Mouse (Mus musculus) midbrain, embryonic 11.5 days (tissue): ENCODE data around the gene Mum1. TPM values are rescaled to one million over a fixed set of nuclear protein-coding genes. Genes with fewer than 3 reads are reported as not detected.
"Not testable (repeated sequence)": the region's sequence is repeated elsewhere in the genome, so short reads cannot be mapped to it uniquely, and the experiment has no call there.

Experiments
- ATAC-seq: fragments of 200-750 bp; cut with Nextera tagmentation; 2 replicates; pipeline ENCODE4 v1.8.0; 2017; ENCODE audit warnings: moderate TSS enrichment, moderate library complexity; ENCODE audit not compliant: low FRiP score
- DNase-seq: peaks from one replicate; pipeline ENCODE4 v3.0.0; 2015; ENCODE audit warnings: low spot score; ENCODE audit errors: missing footprints
- H3K27ac ChIP-seq: fragments of 300-500 bp; sonication (generic); 2 replicates; pipeline ENCODE4 v1.5.1; 2014; ENCODE audit warnings: low read depth, low read length
- H3K27me3 ChIP-seq: fragments of 300-500 bp; sonication (generic); 2 replicates; pipeline ENCODE4 v1.6.1; 2014; ENCODE audit warnings: mild to moderate bottlenecking, low read length, moderate library complexity, mixed read lengths; ENCODE audit not compliant: control insufficient read depth, insufficient read depth
- H3K36me3 ChIP-seq: fragments of 300-500 bp; sonication (generic); 2 replicates; pipeline ENCODE4 v1.6.1; 2014; ENCODE audit warnings: mild to moderate bottlenecking, low read length, moderate library complexity, mixed read lengths; ENCODE audit not compliant: control insufficient read depth, insufficient read depth
- H3K4me1 ChIP-seq: fragments of 300-500 bp; sonication (generic); 2 replicates; pipeline ENCODE4 v1.6.1; 2014; ENCODE audit warnings: low read length; ENCODE audit not compliant: control insufficient read depth, insufficient read depth
- H3K4me2 ChIP-seq: fragments of 300-500 bp; sonication (generic); 2 replicates; pipeline ENCODE4 v1.6.1; 2014; ENCODE audit warnings: mild to moderate bottlenecking, moderate library complexity
- H3K4me3 ChIP-seq: fragments of 300-500 bp; sonication (generic); 2 replicates; pipeline ENCODE4 v1.5.1; 2014; ENCODE audit warnings: low read depth, low read length
- H3K9ac ChIP-seq: fragments of 300-500 bp; sonication (generic); 2 replicates; pipeline ENCODE4 v1.6.1; 2014; ENCODE audit warnings: low read length
- H3K9me3 ChIP-seq: fragments of 300-500 bp; sonication (generic); 2 replicates; pipeline ENCODE4 v1.6.1; 2016; ENCODE audit warnings: low read length; ENCODE audit not compliant: control insufficient read depth
- WGBS: fragments of 180-500 bp; shearing (Covaris S2); extraction: QIAGEN DNeasy Blood & Tissue Kit; methylation state at CpG from one replicate; pipeline ENCODE4 v1.1.7; 2014; 5-methylcytosine and 5-hydroxymethylcytosine counted together
- polyA plus RNA-seq: library from polyadenylated mRNA; unstranded; fragments of >200 nt; fragmentation: Nextera tagmentation; extraction: Ambion mirVana; gene quantifications from 2 replicates; pipeline ENCODE4 v1.2.1, GENCODE M21; 2014

Gene Mum1
- polyA plus RNA-seq, 1 experiment from 2014 or later, result 142 TPM

- ATAC-seq (no peak), DNase-seq (peak; percentile 91)
- H3K36me3 ChIP-seq, result no peaks in the 10 kb centered on the region
- peaks cover 36% of the 10 kb centered on the region for H3K4me1 ChIP-seq
- H3K9ac ChIP-seq, result peak overlapping the region; percentile 6; the same call in 1 of the 2 replicates
- H3K4me3 ChIP-seq, result no peak overlapping the region
- no peaks in the 10 kb centered on the region for H3K9me3 ChIP-seq
- H3K4me2 ChIP-seq, result peak overlapping the region; percentile 15
- H3K27me3 ChIP-seq, result no peaks in the 10 kb centered on the region; the same call in 1 of the 2 replicates
- peak overlapping the region; percentile 64 for H3K27ac ChIP-seq
- 45% methylated on average over 6 of the region's 6 CpGs for WGBS
These were observed 25.7 kb upstream of the Mum1 start for GRCm38 (mm10) chr10:80200485-80200884.

GRCm38 (mm10) chr10:80204055-80204454, 22.2 kb upstream of the Mum1 start:
- ATAC-seq, result 0 out of 2 replicates have a peak, but pooled peaks have one; percentile 8
- H3K4me2 ChIP-seq, result no peak overlapping the region
- H3K4me3 ChIP-seq, result no peak overlapping the region
- no peaks in the 10 kb centered on the region for H3K9me3 ChIP-seq
- peak overlapping the region; percentile 36; the same call in 1 of the 2 replicates for H3K9ac ChIP-seq
- no peaks in the 10 kb centered on the region for H3K36me3 ChIP-seq
- peak overlapping the region; percentile 71 for H3K27ac ChIP-seq
- peak; percentile 92 for DNase-seq
- H3K27me3 ChIP-seq, result no peaks in the 10 kb centered on the region
- 5% methylated on average over 7 of the region's 7 CpGs for WGBS
- peaks cover 36% of the 10 kb centered on the region for H3K4me1 ChIP-seq

- WGBS, result 41% methylated on average over 1 of the region's 1 CpGs
- H3K4me2 ChIP-seq, result peak overlapping the region; percentile 40; the same call in 1 of the 2 replicates
- no peaks in the 10 kb centered on the region for H3K9me3 ChIP-seq
- DNase-seq (peak; percentile 92), ATAC-seq (no peak)
- H3K36me3 ChIP-seq, result no peaks in the 10 kb centered on the region
- H3K4me3 ChIP-seq, result no peak overlapping the region
- H3K9ac ChIP-seq, result peak overlapping the region; percentile 29; the same call in 1 of the 2 replicates
- no peaks in the 10 kb centered on the region for H3K27me3 ChIP-seq
- peaks cover 34% of the 10 kb centered on the region for H3K4me1 ChIP-seq
- H3K27ac ChIP-seq, result peak overlapping the region; percentile 75
These were observed 19.0 kb upstream of the Mum1 start for GRCm38 (mm10) chr10:80207201-80207600.

GRCm38 (mm10) chr10:80207676-80208075, 18.6 kb upstream of the Mum1 start:
- Histone ChIP-seq H3K9me3 (no peaks in the 10 kb centered on the region), H3K4me3 (peak overlapping the region; percentile 24; the same call in 1 of the 2 replicates), H3K36me3 (no peaks in the 10 kb centered on the region), H3K27ac (peak overlapping the region; percentile 75), H3K9ac (peak overlapping the region; percentile 29; the same call in 1 of the 2 replicates), H3K4me2 (peak overlapping the region; percentile 40; the same call in 1 of the 2 replicates), H3K4me1 (peaks cover 34% of the 10 kb centered on the region), H3K27me3 (no peaks in the 10 kb centered on the region)
- 25% methylated on average over 10 of the region's 10 CpGs for WGBS
- ATAC-seq (peak; percentile 70), DNase-seq (peak; percentile 92)

- DNase-seq (peak; percentile 90), ATAC-seq (no peak; the same call in 1 of the 2 replicates)
- no peaks in the 10 kb centered on the region for H3K9me3 ChIP-seq
- 61% methylated on average over 4 of the region's 4 CpGs for WGBS
- peak overlapping the region; percentile 24 for H3K4me3 ChIP-seq
- peaks cover 34% of the 10 kb centered on the region for H3K4me1 ChIP-seq
- no peaks in the 10 kb centered on the region for H3K27me3 ChIP-seq
- H3K4me2 ChIP-seq, result peak overlapping the region; percentile 40
- H3K36me3 ChIP-seq, result no peaks in the 10 kb centered on the region
- peak overlapping the region; percentile 75 for H3K27ac ChIP-seq
- peak overlapping the region; percentile 55 for H3K9ac ChIP-seq
These were observed 18.0 kb upstream of the Mum1 start for GRCm38 (mm10) chr10:80208248-80208647.

- Histone ChIP-seq H3K36me3 (no peaks in the 10 kb centered on the region), H3K4me3 (peak overlapping the region; percentile 24), H3K9me3 (no peaks in the 10 kb centered on the region), H3K4me2 (peak overlapping the region; percentile 40), H3K4me1 (peaks cover 31% of the 10 kb centered on the region), H3K27me3 (no peaks in the 10 kb centered on the region), H3K9ac (peak overlapping the region; percentile 55), H3K27ac (peak overlapping the region; percentile 75)
- ATAC-seq (peak; percentile 47), DNase-seq (peak; percentile 94)
- 4% methylated on average over 24 of the region's 24 CpGs for WGBS
These were observed 17.3 kb upstream of the Mum1 start for GRCm38 (mm10) chr10:80208841-80209371.

GRCm38 (mm10) chr10:80211547-80212103, 14.6 kb upstream of the Mum1 start:
- ATAC-seq, H3K36me3 ChIP-seq, H3K9me3 ChIP-seq, H3K4me3 ChIP-seq, H3K4me2 ChIP-seq, H3K27me3 ChIP-seq, H3K27ac ChIP-seq, H3K9ac ChIP-seq: not testable (repeated sequence)
- peaks cover 38% of the 10 kb centered on the region for H3K4me1 ChIP-seq
- 72% methylated on average over 7 of the region's 7 CpGs for WGBS
- DNase-seq, result peak; percentile 76

GRCm38 (mm10) chr10:80215048-80215772, 11.0 kb upstream of the Mum1 start:
- H3K27ac ChIP-seq, result peak overlapping the region; percentile 82
- WGBS, result 9% methylated on average over 16 of the region's 16 CpGs
- H3K4me3 ChIP-seq, result no peak overlapping the region

GRCm38 (mm10) chr10:80220676-80221075, 5.6 kb upstream of the Mum1 start:
- peaks cover 12% of the 10 kb centered on the region for H3K4me1 ChIP-seq
- DNase-seq (no peak), ATAC-seq (no peak)
- H3K4me3 ChIP-seq, result no peak overlapping the region
- no peaks in the 10 kb centered on the region for H3K36me3 ChIP-seq
- no peak overlapping the region for H3K9ac ChIP-seq
- H3K27ac ChIP-seq, result no peak overlapping the region
- no peak overlapping the region for H3K4me2 ChIP-seq
- no peaks in the 10 kb centered on the region for H3K27me3 ChIP-seq
- 26% methylated on average over 8 of the region's 9 CpGs for WGBS
- H3K9me3 ChIP-seq, result no peaks in the 10 kb centered on the region

More at GRCm38 (mm10) chr10:80215048-80215772, 11.0 kb upstream of the Mum1 start:
- Histone ChIP-seq H3K4me2 (no peak overlapping the region), H3K36me3 (no peaks in the 10 kb centered on the region), H3K9me3 (no peaks in the 10 kb centered on the region), H3K4me1 (peaks cover 15% of the 10 kb centered on the region), H3K27me3 (no peaks in the 10 kb centered on the region), H3K9ac (peak overlapping the region; percentile 52)
- peak; percentile 87 for DNase-seq
- ATAC-seq, result peak; percentile 68; the same call in 1 of the 2 replicates
